Mouse (Mus musculus): Measurements from ENCODE around the gene Rtkn2. TPM values are rescaled to one million over a fixed set of nuclear protein-coding genes. Genes with fewer than 3 reads are reported as not detected.
A peak's percentile ranks its signal among the peaks of the same experiment; 100 is the strongest.

The Rtkn2 gene
- polyA plus RNA-seq, 3 experiments from 2014 or later = 0.21 to 0.87 (median 0.41) TPM

DNA sequence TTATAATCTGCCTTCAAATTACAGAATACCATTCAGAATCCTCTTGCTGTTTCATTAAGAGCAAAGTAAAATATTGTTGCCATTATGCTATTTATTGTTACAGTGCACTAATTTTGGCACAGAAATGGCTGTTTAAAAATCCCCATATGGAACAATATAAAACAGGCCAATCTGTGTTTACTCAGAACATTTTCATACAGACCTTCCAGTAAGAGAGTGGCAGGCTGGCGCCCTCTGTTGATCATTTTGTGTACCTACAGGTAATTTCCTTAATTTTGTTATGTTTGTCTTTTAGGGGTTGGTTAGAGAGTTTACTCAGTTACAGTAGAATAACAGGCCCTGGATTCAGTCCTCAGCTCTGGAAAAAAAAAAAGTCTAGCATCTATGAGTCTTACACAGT, 16.8 kb downstream of the Rtkn2 start:
- peak; percentile 63 for ATAC-seq

DNA sequence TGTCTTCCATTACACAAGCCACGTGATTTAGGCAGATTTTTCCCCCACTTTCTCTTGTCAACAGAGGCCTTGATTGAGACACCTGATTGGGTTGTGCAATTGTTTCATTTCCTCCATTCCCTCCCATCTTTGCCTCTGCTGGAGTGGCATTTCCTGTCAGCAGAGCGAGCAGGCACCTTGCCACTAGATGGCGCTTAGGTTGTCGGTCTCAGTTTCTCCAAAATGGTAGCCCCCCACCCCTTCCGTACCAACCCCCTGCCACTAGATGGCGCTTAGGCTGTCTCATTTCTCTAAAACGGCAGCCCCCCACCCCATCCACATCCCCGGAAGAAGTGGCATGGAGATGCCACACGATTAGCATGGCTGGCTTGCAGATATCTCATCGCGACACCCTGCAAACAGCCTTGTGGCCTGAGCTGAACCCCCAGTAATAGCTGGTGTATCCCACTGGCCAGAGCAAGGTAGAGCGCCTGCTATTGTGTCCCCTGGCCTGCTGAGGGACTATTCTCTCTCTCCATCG, 18.8 kb downstream of the Rtkn2 start:
- ATAC-seq = peak; percentile 83

DNA sequence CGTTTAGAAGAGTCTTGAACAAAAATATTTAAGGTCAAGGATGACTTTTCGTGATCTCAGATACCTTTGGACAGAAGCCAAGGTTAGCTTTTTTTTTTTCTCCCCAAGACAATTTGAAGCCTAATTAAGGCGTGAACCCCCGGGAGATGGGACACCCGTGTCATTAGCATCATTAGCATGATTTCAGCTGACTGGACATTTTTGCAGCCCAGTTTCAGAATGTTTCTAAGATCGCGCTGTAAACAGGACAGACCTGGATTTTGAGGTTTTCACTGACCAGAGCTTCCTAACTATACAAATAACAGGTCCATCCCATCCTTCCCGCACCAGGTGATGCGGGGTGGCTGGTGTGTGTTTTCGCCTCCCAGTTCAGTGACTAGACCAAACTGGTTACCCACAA, 19.8 kb downstream of the Rtkn2 start:
- no peak for ATAC-seq

GRCm38 (mm10) chr10:68001456-68001855, 22.1 kb downstream of the Rtkn2 start:
- ATAC-seq = no peak

GRCm38 (mm10) chr10:68003651-68004422, 24.5 kb downstream of the Rtkn2 start:
- ATAC-seq = no peak

DNA sequence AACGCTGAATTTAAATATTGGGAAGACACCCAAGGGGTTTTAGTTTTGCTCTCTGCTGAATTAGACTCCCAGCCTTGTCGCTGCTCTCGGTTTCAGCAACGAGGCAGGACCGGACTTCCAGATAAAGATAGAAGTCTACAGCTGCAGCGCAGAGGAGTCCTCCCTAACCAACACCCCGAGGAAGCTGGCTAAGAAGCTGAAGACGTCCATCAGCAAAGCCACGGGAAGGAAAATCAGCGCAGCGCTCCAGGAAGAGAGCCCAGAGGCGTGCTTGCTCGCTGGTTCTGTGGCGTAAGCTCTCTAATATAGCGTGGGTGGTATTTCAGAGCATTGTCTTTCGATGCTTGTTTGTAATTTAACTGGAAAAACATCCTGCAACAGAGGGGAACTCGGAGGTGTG, 26.0 kb downstream of the Rtkn2 start:
- no peak for ATAC-seq

DNA sequence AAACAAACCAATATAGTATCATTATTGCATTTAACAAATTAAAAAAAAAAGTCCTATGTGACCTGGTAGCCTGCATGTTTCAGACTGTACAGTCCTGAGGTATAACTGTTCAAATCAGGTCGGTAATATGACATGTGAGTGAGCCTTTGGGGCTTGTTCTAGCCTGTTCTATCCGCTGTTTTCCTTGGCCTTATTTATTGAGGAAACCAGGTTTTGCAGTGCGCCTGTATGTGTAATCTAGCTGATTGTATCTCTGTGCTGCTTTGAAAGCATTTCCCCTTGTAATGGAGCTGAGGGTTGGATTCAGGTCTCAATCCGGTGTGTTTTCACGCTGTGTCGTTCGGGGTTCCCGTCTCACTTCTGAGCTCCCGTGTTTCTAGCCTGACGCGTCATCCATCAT, 27.1 kb downstream of the Rtkn2 start:
- ATAC-seq = no peak

GRCm38 (mm10) chr10:68007103-68007502, 27.7 kb downstream of the Rtkn2 start:
- ATAC-seq = no peak

DNA sequence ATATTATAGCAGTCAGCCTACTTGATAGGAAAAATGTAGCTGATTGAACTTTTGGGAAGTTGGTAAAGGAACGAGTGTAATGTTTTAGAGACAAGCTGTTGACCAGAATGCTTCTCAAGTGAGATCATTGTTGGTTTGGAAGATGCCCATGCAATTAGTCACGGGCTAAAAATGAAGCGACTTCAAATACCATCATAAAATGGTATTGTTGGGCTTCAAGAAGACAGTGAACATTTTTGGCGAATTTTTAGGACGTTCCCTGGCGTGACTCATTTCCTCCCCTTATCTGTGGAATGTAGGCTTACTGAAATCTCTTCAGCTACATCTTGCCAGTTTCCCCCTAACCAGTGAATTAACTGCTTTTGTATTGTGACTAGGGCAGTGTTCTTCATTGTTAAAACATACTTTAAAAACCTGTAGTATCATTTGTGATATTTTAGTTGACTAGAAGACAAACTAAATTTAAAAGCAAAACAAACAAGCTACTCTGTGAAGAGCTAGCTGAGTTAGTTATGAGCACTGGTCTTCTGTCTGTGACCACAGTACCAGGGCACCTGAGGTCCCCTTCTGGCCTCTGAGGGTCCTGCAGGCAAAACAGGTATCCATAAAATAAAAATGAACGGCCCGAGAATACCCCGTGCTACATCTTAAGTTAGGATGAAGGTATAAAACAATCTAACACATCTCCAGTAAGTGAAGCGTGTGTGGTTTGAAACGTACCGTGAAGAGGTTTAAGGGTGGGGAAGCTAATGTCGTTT, 29.0 kb downstream of the Rtkn2 start:
- ATAC-seq = no peak

- ATAC-seq = no peak
These were observed 29.9 kb downstream of the Rtkn2 start for GRCm38 (mm10) chr10:68009301-68009700.

- ATAC-seq = no peak
These were observed 30.5 kb downstream of the Rtkn2 start for GRCm38 (mm10) chr10:68009867-68010266.

- ATAC-seq = peak; percentile 85
These were observed 33.8 kb downstream of the Rtkn2 start for GRCm38 (mm10) chr10:68013137-68013536.

- peak; percentile 60 for ATAC-seq
These were observed 41.4 kb downstream of the Rtkn2 start for GRCm38 (mm10) chr10:68020755-68021154.

DNA sequence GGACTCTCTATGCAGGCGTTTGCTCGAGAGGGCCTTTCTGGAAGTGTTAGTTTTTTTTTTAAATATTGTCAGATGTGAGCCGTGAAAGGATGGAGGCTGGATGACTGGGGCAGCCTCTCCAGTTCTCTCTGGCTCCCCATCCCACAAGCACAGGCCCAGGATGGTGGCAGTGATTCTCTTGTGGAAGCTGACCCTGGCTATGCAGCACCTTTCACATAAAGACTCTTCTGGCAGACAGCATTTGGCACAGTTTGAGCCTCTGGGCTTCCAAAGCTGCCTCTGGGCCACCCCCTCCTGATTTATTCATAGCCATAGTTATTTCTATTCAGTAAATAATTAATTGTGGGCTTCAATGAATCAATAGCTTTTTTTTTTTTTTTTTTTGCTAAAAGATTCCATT, 46.3 kb downstream of the Rtkn2 start:
- no peak for ATAC-seq

- ATAC-seq = no peak
These were observed 49.1 kb downstream of the Rtkn2 start for GRCm38 (mm10) chr10:68028327-68029080.

DNA sequence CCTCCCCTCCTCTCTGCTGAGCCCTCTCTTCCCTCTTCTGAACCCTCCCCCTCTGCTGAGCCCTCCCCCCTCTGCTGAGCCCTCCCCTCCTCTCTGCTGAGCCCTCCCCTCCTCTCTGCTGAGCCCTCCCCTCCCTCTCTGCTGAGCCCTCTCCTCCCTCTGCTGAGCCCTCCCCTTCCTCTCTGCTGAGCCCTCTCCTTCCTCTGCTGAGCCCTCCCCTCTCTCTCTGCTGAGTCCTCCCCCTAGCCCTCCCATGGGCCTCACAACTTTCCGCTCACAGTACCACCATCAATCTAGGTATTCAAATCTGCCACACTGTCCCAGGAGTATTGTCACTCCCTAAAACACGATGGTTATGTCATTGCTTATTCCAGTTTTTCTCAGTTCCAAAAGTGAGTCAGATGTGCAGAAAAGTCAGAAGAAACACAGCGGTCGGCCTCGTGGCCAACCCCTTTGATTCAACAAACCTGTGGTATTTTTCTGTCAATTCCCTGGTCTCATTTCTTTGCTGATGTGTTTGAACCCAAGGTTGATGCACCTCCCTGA, 49.8 kb downstream of the Rtkn2 start:
- ATAC-seq = no peak

GRCm38 (mm10) chr10:68030027-68030426, 50.7 kb downstream of the Rtkn2 start:
- ATAC-seq = no peak

- ATAC-seq = peak; percentile 55
These were observed 56.5 kb downstream of the Rtkn2 start for GRCm38 (mm10) chr10:68035707-68036367.

DNA sequence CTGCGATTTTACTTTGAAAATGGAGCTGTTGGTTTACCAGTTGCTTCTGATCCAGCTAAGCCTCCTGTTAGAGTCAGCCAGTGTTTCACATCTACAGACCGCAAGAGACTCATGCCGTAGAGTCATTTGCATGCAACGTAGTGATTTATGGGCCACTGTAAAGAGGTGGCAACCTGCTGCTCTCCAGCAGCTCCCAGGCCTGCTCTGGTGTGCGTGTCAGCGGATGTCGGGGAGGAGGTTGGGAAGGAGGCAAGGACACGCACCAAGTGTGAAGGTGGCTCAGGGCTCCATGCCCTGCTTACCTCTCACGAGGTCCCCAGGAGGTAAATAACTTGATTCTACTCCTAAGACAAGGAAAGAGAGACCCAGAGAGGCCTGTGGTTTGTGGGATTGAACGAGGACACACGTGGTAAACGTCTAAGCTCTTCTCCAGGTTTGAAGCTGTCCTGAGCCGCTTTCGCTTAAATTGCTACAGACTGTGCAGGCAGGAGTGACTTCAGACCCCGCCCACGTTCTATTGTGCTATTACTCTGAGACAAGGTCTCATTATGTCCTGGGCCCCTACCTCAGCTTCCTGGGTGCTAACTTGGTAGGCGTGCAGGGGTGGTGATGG, 57.1 kb downstream of the Rtkn2 start:
- peak; percentile 33 for ATAC-seq

GRCm38 (mm10) chr10:68038997-68039624, 59.7 kb downstream of the Rtkn2 start:
- no peak for ATAC-seq

GRCm38 (mm10) chr10:68039641-68040205, 60.4 kb downstream of the Rtkn2 start:
- peak; percentile 74 for ATAC-seq

Data from inflammation-experienced regulatory T-cells, adult 6 months (primary cell).